Mouse (Mus musculus) forelimb bud, embryonic 11.5 days (tissue): ENCODE results near the gene Sdr39u1.

Experiments
- DNase-seq: peaks from one replicate; pipeline ENCODE4 v3.0.0-alpha.2; 2012; ENCODE audit warnings: low read depth, low spot score

Gene Sdr39u1

DNA sequence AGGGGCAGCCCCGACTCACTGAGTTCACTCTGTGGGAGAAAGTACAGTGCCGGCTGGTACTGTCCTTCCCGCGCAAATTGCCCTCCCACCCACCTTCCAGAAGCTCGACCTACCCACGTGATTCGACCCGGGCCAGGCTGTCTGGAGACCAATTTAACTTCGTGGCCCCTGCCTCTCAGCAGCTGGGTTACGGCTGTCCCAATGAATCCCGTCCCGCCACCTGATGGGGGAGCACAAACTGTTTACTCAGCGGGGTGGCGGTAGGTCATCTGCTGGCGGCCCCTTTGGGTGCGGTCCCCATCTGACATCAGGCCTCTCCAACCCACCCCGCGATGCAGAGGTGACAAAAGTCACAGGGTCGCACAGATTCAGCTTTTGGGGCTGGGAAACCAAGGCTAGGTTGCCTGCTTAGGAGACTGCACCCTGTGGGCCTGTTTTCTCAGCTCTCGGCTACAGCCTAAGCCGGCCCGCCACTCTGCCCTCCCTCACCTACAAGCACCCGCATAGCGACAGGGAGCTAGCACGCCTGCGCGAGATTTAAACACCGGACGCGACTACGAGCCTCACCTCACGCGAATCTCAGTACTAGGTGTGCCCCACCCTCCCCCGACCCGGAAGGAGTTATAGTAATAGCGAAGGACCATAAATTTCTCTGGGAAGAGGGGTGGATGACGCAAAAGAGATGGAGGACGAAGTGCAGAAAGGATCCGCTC, at the start of gene Sdr39u1:
TSS of gene Sdr39u1 (minus strand) at position 593 of the 713 bp plus-strand sequence.
- peak; percentile 92 for DNase-seq

DNA sequence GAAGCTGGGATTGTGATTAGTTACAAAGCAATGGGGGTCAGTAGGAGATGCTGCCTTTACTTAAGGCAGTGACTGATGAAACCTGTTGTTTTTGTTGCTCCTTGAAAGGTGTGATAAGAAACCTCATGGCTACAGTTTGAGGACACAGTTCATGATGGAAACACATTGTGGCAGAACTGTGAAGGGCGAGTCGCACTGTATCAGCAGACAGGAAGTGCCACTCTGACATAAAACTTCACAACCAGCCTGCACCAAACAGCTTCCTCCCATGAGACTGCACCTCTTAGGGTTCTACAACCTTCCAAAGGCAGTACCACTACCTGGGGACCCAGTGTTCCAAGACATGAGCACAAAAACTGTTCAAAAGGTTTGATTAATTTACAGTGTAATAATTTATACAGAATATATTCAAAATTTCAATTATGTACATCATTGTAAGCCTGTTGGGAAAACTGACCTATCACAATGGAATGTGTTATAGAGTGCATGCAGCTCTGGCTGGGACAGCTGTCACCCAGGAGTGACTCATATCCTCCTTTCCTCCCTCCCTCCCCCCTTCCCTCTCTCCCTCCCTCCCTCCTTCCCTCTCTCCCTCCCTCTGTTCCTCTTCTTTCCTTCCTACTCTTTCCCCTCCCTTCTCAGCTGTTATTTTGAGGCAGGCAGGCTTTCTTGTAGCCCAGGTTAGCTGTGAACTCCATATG, 46.3 kb upstream of the Sdr39u1 start:
- DNase-seq: no peak

DNA sequence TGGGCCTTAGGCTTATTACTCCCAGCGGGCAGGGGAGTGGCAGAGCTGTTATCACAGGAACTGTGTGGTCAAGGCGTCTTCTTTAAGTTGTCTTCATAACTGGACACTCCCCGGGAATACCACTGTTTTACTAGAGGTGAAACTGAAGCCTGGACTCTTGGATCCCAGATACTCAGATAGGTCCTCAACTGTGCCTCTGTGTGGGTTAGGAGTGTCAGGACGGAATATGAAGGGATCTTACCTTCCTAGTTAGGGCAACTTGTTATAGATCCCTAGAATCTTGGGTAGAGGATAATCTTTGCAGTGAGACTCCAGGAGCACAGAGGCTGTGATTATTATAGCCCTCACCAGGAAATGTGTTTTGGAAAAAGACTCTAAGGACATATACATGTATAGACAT, 44.5 kb upstream of the Sdr39u1 start, which contains the start of gene Cma1:
TSS of gene Cma1 (minus strand) at position 101 of the 400 bp plus-strand sequence.
- no peak for DNase-seq

DNA sequence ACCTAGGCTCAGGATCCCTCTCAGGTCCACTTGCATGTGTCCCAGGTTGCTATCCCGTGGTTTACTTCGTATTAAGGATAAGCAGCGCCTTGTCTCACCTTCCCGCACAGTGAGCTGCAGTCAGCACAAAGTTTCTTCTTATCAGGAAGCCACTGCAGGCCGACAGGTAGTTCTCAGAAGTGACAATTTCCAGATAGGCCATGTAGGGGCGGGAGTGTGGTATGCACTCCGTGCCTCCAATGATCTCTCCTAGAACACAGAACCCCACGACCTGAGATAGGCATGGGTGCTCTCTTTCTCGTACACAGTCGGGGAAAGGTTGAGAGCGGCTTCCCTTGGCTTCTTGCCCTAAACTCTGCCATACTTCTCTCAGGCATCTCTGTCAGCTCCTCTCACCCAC, 43.5 kb upstream of the Sdr39u1 start:
- DNase-seq: no peak

DNA sequence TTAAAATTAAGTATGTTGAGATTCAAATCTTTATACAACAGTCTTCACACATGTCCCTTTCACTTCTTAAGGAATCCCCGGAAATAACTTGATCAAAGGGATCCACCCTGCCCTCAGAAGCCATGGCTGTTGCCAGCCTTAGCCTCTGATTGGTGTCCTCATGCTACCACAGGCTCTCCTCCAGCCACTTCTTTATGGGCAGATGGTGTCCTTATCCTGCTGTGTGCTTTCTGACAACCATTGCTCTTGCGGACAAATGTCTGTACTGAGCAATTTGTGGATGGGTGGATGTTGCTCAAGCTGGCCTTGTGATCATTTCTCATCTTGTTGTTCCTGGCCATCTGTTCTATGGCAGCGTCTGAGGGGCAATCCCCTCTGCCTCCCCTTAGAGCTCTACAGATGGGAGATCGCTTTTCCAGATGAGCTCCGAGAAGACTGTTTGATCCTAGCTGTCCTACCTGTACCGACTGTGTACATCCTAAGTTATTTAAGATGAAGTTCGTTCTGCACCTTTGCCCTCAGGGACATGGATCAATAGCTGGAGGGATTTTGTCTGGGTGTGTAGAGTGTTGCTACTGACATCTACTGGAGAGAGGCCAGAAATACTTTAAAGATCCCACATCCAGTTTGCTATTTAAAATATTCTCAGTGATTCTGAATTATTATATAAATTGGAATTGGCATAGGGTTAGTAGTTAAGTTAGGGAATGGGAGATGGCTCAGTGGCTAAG, 40.1 kb upstream of the Sdr39u1 start:
- no peak for DNase-seq

DNA sequence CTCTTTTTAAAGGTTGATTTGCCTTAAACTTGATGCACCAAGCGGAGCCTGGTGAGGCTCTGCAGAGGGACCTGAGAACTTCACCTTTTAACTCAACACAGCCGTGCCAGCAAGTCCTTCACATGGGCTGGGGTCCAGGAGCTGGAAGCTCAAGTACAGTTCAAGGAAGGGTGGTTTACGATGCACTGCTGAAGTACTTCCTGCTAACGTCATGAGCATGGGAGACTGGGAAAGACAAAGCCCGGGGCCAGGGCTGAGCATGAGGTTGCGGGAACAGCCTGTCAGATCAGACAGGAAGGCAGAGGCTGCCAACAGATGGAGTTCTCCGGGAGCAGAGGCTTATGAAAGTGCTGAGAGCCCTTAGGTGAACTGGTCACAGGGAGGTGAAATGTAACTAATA, 33.5 kb upstream of the Sdr39u1 start:
- peak; percentile 31 for DNase-seq

DNA sequence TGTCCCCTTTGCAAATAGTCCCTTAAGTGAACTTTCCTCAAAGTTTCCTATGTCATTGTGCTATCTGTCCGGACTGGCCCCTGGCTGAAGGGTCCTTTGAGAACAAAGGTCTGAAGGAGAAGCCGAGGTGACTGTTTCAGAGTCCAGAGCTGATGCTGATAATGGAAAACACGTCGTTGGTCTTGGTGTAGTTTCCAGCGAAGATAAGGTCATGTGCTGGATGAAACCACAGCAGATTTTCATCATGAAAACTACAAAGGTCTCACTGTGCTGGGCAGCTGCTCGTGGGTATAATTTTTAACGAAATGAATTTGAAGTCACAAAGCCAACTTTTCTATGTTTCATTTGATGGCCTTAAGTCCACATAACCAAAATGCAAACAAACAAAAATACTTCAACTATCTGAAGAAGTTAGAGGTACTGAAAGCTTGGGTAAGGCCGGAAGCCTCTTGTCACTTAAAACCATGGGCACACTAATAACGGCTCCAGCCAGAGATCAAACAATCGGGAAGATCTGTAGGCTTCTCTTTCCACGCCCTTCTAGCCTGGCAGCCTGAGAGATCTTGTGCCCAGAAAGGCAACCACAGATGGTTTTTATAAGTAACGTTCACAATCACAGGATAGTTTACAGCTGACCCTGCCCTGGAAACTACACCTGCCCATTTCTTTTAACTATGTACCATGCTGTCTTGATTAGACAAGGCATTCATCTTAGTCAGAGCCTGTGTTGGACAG, 29.3 kb upstream of the Sdr39u1 start:
- DNase-seq: peak; percentile 33

DNA sequence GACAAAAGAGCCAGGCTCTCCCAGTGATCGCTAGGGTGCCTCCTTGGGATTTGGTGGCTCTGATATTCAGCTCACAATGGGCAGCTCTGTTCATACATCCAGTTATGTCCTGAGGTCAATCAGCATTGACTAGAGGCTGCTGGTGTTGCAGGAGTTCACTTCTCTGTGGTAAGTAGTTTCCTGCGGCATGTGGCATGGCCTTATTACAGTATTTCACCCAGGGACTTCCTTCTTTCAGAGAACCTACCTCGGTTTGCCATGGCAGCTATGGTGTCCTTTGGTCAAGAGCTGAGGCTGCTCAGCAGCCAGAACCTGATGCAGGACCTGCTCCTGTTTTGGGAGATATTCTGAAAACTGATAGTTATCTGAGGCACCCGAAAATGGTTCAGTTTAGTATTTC, 26.8 kb upstream of the Sdr39u1 start:
- no peak for DNase-seq

DNA sequence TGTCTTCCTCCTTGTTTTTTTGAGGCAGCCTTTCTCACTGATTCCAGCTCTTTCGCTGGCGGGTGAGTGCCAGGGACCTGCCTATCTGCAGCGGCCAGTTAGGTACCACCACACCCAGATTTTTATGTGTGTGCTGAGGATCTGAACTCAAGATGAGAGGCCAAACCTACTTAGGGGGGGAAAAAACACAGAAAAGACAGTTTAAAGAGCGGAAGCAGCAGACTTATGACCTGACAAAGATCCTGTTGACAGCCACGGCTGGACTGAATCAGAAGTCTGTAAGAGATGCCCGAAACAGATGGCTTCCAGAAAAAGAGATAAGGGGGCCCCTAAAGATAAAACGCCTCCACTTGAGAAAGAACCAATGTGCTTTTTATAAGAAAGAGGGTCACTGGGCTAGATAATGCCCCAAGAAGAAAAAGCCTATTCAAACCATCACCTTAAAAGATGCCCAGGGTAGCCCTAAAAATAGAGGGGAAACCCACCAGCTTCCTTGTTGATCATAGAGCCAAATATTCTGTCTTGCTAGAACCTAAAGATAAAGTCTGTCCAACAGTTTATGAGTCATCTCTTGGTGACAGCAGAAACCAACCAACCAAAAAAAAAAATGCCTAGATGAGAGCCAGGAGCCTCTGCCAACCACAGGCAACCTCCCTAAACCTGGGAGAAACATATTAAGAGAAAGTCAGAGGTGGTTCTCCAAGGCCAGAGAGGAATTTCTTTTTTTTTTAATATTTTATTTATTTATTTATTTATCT, 22.6 kb upstream of the Sdr39u1 start:
- DNase-seq: no peak

DNA sequence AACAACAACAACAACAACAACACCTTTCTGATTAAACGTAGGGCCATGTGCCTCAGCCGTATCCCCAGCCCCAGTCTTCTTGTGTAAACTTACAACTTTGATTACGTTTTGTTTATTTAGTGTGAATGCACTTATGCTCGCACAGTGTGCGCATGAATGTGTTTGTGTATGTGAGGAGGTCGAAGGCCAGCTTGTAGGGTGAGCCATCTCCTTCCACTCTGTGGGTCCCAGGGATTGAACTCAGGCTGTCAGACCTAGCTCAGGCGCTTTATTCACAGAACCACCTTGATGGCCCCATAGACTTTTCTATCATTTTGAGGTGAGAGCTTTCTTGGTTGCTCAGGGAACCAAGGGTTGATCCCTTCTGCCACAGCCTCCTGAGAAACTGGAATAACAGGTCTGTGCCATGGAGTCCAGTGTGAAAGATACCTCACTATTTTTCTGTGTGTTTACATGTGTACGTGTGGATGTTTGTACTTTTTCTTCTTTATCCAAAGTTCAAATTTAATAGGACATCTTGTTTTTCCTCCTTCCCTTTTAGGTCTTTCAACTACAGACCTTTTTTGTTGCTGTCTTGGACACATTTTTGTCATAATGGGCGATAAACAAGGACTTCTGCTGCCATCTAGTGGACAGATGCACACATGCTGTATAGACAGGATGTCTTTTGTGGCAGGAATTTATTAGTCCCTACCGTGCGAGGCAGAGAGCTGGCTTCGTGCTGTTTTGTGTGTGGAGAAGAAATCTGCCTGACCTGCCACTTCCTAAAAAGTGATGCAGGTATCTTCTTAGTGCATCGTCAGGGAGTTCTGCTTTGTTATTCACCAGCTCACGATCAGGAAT, 18.4 kb upstream of the Sdr39u1 start:
- DNase-seq: peak; percentile 95

DNA sequence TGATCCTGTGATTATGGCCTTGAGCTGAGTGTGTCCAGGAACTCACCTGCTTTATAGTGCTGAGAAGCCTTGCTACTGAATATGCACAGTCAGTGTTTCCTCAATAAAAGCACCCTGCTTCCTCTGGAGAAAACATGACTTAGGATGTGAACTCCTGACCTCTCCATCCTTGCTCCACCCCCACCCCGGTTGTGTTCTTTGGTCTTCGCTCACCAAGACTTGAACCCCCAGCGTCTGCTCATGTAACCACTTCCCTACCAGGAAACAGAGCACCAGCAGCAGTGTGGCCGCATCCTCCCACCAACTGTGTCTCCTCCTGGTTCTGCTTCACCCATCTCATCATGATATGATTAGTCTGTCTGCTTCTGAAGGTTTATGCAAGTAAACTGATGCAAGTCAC, 13.3 kb upstream of the Sdr39u1 start:
- no peak for DNase-seq

DNA sequence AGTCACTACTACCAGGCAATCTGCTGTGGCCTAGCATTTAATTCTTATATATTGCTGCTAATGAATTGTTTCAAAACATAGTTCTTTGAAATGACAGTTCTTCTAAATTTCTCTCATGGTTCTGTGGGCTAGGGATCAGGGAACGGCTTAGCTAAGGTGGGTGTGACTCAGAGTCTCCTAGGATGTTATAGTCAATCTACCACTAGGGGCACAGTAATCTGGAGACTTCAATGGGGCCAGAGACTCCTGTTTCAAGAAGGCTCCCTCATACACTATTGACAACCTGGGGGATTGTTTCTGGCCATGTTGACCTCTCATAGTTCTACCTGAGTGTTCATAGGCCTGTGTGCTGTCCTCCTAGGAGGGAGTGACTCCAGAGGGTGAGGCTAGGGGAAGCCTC, 5.4 kb upstream of the Sdr39u1 start:
- DNase-seq: no peak

DNA sequence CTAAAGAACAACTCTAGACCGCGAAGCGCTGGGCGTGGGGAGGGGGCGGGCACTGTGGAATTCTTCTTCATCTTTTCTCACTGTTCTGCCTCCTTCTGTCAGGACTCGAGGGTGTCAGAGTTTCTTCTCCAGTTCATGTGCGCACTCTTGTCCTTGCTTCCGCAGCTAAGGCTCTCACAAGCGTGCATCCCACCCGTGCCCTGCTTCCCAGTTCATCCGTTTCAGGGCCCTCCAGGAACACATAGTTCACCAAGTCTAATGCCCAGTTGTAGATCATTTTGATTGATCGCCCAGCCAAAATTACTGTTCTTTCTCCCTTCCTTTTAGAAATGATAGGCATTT, 292 bp upstream of the Sdr39u1 start:
- DNase-seq: no peak

DNA sequence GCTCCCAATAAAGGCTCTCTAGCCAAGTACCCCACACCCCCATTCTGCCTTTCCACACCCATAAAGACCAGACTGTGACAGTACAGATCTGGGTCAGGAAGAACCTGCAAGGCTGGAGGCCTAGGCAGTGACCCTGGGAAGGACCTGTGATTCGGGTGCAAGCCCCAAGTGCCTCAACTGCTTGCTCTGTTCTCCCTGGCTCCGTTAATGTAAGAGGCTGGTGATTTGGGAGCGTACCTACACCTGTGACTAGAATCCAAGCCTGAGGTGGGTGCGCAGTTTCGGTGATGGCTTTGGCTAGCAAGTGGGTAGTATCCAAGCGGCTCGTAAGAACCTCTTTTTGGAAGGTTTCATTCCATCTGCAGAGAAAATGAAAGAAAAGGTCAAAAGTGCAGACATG, 1.1 kb downstream of the Sdr39u1 start:
- DNase-seq: no peak

DNA sequence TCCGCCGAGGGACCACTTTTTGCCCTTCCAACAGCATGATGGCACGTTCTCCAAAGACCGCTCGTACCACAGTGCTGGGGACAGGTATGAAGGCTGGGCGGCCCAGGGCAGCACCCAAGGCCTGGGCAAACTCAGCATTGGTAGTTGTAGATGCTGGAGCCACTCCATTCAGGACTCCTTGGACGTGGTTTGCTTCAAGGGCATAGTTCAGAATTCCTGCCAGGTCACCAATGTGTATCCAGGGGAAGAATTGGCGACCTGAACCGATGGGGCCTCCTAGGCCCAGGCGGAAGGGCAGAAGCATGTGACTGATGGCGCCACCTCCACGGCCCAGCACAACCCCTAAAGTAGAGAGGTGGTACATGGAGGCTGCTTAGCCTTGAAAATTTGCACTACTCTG, 2.4 kb downstream of the Sdr39u1 start:
- no peak for DNase-seq

DNA sequence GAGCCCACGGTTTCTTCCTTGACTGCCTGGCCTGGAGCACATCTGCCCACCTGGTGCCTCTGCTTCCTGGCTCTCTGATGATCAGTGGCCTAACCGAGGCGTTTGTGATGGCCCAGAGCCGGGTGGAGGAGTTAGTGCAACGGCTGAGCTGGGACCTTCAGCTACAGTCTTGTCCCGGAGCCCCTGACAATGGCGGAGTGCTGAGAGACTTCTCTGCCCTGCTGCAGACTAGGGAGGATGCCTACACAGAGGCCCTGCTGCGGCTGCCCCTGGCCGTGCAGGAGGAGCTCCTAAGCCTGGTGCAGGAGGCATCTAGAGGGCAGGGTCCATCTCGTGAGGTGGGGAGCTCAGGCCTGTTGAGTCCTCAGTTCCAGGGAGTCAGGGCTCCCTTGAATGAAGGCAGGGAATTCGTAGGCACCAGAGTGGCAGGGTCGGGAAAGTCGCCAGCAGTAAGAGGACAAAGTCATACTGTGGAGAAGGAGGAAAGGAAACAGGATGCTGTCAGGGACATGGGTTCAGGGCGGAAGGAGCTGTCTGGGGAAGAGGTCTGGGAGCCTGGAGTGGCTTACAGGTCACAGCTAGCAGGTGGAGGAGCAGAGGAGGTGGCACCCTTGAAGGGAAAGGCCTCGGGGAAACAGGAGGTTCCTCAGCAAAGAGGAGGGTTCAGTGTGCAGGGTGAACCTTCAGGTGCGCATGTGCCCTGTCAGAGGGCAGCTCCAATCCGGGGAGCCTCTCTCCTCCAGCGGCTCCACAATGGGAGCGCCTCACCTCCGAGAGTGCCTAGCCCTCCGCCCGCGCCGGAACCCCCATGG, 13.3 kb downstream of the Sdr39u1 start:
- no peak for DNase-seq

DNA sequence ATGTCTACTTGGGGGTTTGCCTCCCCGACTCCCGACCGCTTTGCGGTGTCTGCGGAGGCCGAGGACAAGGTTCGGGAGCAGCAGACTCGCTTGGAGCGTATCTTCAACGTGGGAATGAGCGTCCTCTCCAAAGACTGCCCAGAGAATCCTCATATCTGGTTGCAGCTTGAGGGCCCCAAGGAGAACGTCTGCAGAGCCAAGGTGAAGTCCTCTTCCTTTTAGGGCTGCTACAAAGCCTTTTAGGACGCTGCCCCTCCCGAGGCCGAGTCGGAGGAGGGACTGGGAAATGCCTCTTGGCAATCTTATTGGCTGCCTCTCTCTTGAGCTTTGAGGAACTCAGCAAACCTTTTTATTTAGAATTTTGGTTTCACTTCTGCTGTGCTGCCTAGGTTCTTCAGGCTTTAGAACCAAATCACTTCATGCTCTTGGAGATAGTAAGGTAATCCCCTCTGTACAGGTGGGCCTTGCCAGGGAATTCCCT, 14.3 kb downstream of the Sdr39u1 start:
- DNase-seq: no peak

DNA sequence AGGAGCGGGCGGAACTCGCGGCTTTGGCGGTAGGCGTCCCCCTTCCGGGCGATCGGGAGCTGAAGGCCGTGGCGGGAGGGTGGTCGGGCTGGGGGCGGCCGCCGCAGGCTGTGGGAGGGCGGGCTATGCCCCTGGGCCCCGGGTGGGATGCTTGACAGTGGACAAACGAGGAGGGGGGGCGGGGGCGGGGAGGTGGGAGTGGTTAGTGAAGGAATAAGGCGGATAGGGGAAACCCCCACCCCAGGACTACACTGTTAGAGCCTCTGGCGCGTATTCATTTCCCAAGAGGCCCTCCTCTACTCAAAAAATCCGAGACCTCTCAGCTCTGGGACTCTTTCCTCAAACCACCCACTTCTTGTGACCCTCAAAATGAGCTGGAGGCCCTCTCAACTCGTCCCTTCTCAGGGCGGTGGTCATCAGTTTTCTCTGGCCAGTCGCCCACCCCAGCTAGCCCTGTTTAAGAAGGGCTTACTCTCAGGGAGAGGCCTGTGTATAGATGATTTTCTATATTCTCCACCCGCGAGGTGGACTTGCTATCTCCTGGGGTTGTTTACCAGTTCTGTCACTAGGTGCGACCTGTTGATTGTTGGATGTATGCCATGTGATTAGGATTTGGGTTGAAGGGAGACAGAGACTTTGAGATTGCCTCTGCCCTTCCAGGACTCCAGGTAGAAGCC, 14.8 kb downstream of the Sdr39u1 start:
- DNase-seq: no peak

DNA sequence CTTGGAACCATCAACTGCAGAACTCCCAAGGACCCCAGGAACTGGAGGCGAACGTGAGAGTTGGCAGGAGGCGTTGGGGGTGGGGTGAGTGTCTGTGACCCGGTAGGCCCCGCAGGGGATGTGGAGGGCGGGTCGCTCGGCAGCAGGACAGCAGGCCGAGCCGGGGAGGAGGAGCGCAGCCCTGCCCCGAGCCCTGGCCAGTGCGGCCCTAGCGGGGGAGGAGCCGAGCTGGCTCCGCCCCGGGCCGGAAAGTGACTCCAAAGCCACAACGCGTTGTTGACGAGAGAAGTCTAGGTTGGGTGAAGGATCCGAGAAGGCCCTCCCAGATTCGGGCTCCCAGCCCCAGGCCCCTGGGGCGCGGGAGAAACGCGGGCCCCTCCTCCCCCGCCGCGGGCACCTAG, 15.4 kb downstream of the Sdr39u1 start, which contains the start of gene Khnyn:
TSS of gene Khnyn (plus strand) at position 235 of the 401 bp plus-strand sequence.
- DNase-seq: peak; percentile 89
